Mouse (Mus musculus) heart, postnatal 0 days (tissue): Measurements from ENCODE around the gene Plekhf1.

Experiments used
- CTCF ChIP-seq: IDR thresholded peaks from 2 replicates; pipeline ENCODE4 v1.5.1; 2016; ENCODE audit warnings: antibody characterized with exemption, control low read depth, low read depth
- EP300 ChIP-seq: IDR thresholded peaks from 2 replicates; pipeline ENCODE4 v1.6.1; 2016; ENCODE audit warnings: antibody characterized with exemption, low read depth

GRCm38 (mm10) chr7:38219526-38219925 lies 8.3 kb downstream of the Plekhf1 start:
- TF ChIP-seq CTCF = no peak
- TF ChIP-seq EP300 = no peak
